Mouse (Mus musculus): ENCODE measurements at regions not wholly inside any gene's neighbourhood (a gene's known extent, or its start where the extent isn't known, plus 50 kb on each side); places are given as distances from the start of the nearest gene placed in this dataset.

DNA sequence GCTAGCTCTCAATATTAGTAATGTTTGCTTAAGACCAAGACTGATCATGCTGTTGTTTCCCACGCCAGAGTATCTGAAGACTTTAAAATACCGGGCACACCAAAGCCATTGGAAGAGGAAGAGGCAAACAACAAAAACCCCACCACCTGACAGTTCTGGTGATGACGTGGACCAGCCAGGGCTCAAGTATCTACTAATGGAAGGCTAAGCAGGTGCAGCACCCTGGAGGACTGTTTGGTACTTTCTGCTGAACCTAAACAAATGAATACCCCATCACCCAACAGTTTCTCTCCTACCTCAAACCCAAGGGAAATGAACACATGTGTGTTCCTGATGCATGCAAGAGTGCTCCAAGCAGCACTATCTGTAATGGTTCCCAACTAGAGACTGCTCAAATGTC is 160.3 kb upstream of the Prdm1 start:
- Histone ChIP-seq H3K4me2 (ENCODE audit: insufficient read depth, low read depth, poor library complexity, severe bottlenecking) (peak overlapping the region; percentile 26), H3K4me1 (ENCODE audit: control insufficient read depth in 1 of 2, insufficient read depth in 2 of 2) (peaks cover 29 to 63% of the 10 kb centered on the region in 2 experiments), H3K79me2 (replicated peaks; ENCODE audit: control insufficient read depth, extremely low read depth, insufficient read depth, poor library complexity, severe bottlenecking) (no peaks in the 10 kb centered on the region), H3K27ac (ENCODE audit: insufficient read depth, low read depth) (no peak overlapping the region), H3K4me3 (replicated peaks in 1 of 3; ENCODE audit: low read depth in 2 of 3, low read length in 2 of 3, poor library complexity in 1 of 3) (no peak overlapping the region), H3K36me3 (replicated peaks in 1 of 2; ENCODE audit: control insufficient read depth in 1 of 2, insufficient read depth in 1 of 2, low read length in 1 of 2) (no peaks in the 10 kb centered on the region), H3K9me3 (replicated peaks; ENCODE audit: low read length) (no peaks in the 10 kb centered on the region), H3K9ac (ENCODE audit: insufficient read depth, low read depth) (no peak overlapping the region), H3K27me3 (replicated peaks) (peaks cover 1% of the 10 kb centered on the region)
- dilution Hi-C loops (cut with MboI; ENCODE audit: extremely low pct_ligation_motif_present, extremely low pct_unique_long_range_greater_than_20kb, low sequenced_read_pairs), result no loop called here
- TF ChIP-seq IRF4 (IDR thresholded peaks at IDR 0.05; ENCODE audit: low read depth, low read length) (peak; percentile 36), POLR2AphosphoS2 (IDR thresholded peaks at IDR 0.05; ENCODE audit: low read depth, low read length) (no peak), RCOR1 (conservative IDR thresholded peaks at IDR 0.05; ENCODE audit: low read depth, low read length) (0 out of 2 replicates have a peak, but pooled peaks have one; percentile 17), UBTF (IDR thresholded peaks at IDR 0.05; ENCODE audit: low read depth, low read length) (no peak), CHD1 (IDR thresholded peaks at IDR 0.05; ENCODE audit: low read depth, low read length) (peak; percentile 65; the same call in 1 of the 2 replicates), USF1 (IDR thresholded peaks at IDR 0.05; ENCODE audit: low read depth, low read length) (peak; percentile 40), MAZ (IDR thresholded peaks at IDR 0.05; ENCODE audit: low read depth, low read length) (0 out of 2 replicates have a peak, but pooled peaks have one; percentile 28), SIN3A (IDR thresholded peaks at IDR 0.05; ENCODE audit: low read length) (peak; percentile 65), MEF2A (IDR thresholded peaks at IDR 0.05; ENCODE audit: borderline replicate concordance, low read depth, low read length) (peak; percentile 50; the same call in 1 of the 2 replicates), BHLHE40 (IDR thresholded peaks at IDR 0.05; ENCODE audit: low read depth, low read length) (peak; percentile 21; the same call in 1 of the 2 replicates), TBP (conservative IDR thresholded peaks at IDR 0.05; ENCODE audit: low read depth, low read length) (0 out of 2 replicates have a peak, but pooled peaks have one; percentile 15), ZKSCAN1 (IDR thresholded peaks at IDR 0.05; ENCODE audit: borderline replicate concordance, low read depth, low read length) (no peak), MYC (IDR thresholded peaks at IDR 0.05; ENCODE audit: low read depth, low read length) (0 out of 2 replicates have a peak, but pooled peaks have one; percentile 45), MXI1 (IDR thresholded peaks at IDR 0.05; ENCODE audit: low read depth, low read length) (peak; percentile 61; the same call in 1 of the 2 replicates), CTCF (conservative IDR thresholded peaks at IDR 0.05 in 1 of 2, IDR thresholded peaks at IDR 0.05 in 1 of 2; ENCODE audit: low read depth in 2 of 2, low read length in 2 of 2) (no peak; a peak in 1 of 4 replicates), HCFC1 (IDR thresholded peaks at IDR 0.05; ENCODE audit: low read depth, low read length) (no peak), KAT2A (IDR thresholded peaks at IDR 0.05; ENCODE audit: insufficient replicate concordance, low read length) (no peak), CHD2 (IDR thresholded peaks at IDR 0.05; ENCODE audit: low read length) (0 out of 2 replicates have a peak, but pooled peaks have one; percentile 27), SMC3 (IDR thresholded peaks at IDR 0.05; ENCODE audit: low read depth, low read length) (no peak), JUND (conservative IDR thresholded peaks at IDR 0.05; ENCODE audit: low read depth, low read length) (no peak; the same call in 1 of the 2 replicates), NELFE (IDR thresholded peaks at IDR 0.05; ENCODE audit: low read depth, low read length) (0 out of 2 replicates have a peak, but pooled peaks have one; percentile 22), EP300 (IDR thresholded peaks at IDR 0.05; ENCODE audit: low read length) (peak; percentile 64; the same call in 1 of the 2 replicates), RAD21 (IDR thresholded peaks at IDR 0.05; ENCODE audit: low read depth, low read length) (peak; percentile 5; the same call in 1 of the 2 replicates), ETS1 (conservative IDR thresholded peaks at IDR 0.05; ENCODE audit: low read depth, low read length) (peak; percentile 76), JUN (IDR thresholded peaks at IDR 0.05; ENCODE audit: insufficient read depth, low read depth, low read length) (peak; percentile 39; the same call in 1 of the 2 replicates), ELF1 (IDR thresholded peaks at IDR 0.05; ENCODE audit: low read depth, low read length) (peak; percentile 61; the same call in 1 of the 2 replicates), POLR2A (IDR thresholded peaks at IDR 0.05; ENCODE audit: low read depth, low read length) (no peak), NRF1 (IDR thresholded peaks at IDR 0.05; ENCODE audit: low read depth, low read length) (no peak), USF2 (conservative IDR thresholded peaks at IDR 0.05; ENCODE audit: low read depth, low read length) (peak; percentile 19; the same call in 1 of the 2 replicates), MAX (IDR thresholded peaks at IDR 0.05; ENCODE audit: low read length) (peak; percentile 64), TCF12 (IDR thresholded peaks at IDR 0.05; ENCODE audit: low read depth, low read length) (peak; percentile 88)
- peak; percentile 80 for DNase-seq (ENCODE audit: extremely low read depth)
- in situ Hi-C loops (cut with MboI; ENCODE audit: low pct_ligation_motif_present, low pct_unique_long_range_greater_than_20kb, low sequenced_read_pairs), result no loop called here

All from CH12.LX (cell line).